Mouse (Mus musculus): ENCODE data around the gene Tmem229b.
"Not testable (repeated sequence)": the region's sequence is repeated elsewhere in the genome, so short reads cannot be mapped to it uniquely, and the experiment has no call there.

DNA sequence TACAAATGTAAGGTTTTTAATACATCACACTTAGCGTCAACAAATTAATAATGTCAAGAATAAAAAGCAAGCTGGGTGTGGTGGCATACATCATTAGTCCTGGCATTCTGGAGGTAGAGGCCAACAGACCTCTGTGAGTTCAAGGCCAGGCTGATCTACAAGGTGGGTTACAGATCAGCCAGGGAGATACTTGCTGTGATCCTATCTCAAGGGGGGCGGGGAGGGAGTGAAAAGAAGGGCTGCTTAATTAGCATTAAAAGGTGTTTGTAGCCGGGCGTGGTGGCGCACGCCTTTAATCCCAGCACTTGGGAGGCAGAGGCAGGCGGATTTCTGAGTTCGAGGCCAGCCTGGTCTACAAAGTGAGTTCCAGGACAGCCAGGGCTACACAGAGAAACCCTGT, 20.1 kb upstream of the Tmem229b start:
- not testable (repeated sequence) for TF ChIP-seq CTCF (IDR thresholded peaks at IDR 0.05; ENCODE audit: borderline replicate concordance, insufficient read depth, low read depth, low read length); POLR2A (IDR thresholded peaks at IDR 0.05; ENCODE audit: borderline replicate concordance, insufficient read depth, low read length)
